Mouse (Mus musculus): ENCODE measurements at regions not wholly inside any gene's neighbourhood (a gene's known extent, or its start where the extent isn't known, plus 50 kb on each side); places are given as distances from the start of the nearest gene placed in this dataset.
"Not testable (repeated sequence)": the region's sequence is repeated elsewhere in the genome, so short reads cannot be mapped to it uniquely, and the experiment has no call there.

DNA sequence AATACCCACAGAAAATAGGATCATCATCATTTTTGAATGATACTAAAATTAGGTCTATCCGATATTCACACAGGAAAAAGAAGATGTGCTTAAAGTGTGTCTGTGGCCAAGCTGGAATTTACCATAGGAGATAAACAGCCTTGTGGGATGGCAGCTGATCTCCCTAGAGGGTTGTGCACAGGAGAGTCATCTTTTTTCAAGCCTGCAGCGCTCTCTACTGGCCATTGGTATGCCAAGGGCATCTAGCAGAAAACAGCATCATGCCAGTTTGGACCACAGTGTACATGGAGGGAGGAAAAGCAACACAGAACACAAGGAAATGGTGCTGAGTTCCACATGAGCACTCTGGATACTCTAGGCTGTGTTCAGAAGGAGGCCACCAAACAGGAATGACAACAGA is 74.1 kb upstream of the Diaph3 start:
- peak; percentile 4 for DNase-seq

DNA sequence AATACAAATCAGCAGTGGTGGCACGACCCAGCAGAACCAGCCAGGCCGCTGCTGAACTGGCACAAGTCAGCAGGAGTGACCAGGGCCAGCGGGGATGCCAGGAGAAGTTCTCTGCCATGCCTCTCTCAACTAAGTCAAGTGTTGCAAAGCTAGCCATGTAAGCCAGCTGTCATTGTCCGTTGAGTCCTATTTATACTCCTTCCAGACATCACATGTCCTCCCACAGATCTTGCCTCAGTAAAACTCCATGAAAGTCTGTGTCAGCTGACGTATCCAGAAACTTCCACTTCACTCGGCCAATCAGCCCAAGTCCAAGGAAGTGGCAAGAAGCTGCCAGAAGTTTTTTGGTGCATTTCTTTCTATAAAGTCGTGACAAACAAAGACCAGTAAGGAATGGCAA is 76.0 kb upstream of the Diaph3 start:
- no peak for DNase-seq

DNA sequence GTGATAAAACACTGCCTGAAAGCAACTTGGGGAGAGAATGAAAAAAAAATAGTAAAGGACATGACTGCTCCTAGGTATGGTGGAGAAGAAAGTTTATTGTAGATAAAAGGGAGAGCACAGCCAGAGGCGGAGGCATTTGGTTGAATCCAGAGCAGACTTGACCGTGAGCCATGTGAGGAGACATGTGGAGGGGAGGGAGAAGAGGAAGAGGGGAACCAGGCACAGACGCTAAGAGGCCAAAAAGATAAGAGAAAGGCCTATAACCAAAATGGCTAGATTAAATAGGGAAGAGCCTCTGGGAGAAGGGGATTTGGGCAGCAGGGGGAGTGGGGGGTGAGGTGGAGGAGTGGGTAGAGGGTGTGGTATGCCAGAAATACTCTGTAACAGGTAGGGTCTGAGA is 78.9 kb upstream of the Diaph3 start:
- no peak for DNase-seq

DNA sequence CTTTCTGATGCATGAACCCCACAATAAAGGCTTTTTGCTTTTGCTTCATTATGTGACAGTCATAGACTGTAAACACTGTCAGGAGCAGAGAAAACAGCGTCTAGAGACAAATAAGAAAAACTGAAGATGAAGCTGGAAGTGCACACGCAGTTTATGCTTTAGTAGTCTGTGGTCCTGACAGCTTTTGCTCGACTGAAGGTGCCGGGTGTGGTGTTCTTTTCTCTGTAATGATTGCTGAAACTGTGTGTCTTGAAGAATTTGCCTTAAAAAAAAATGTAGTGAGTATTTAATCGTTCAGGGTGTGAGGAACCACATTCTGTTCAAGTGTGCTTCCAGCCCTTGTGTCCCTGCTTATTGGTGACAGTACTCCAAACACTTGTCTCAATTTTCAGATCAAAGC is 83.8 kb upstream of the Diaph3 start:
- DNase-seq: no peak

DNA sequence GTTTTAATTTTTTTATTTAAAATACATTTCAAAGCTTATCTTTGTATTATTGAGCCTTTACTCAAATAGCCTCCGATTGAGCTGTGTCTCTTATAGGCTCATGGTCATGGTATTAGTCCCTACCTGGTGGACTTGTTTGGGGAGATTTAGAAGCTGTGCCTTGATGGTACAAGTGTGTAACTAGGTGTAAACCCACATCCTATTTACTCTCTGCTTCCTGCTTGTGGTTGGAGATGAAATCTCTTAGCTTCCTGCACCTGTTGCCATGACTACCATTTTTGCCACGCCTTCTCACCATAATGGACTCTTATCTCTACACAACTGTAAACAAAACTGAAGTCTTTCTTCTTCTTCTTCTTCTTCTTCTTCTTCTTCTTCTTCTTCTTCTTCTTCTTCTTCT is 108.2 kb upstream of the Diaph3 start:
- no peak for DNase-seq

DNA sequence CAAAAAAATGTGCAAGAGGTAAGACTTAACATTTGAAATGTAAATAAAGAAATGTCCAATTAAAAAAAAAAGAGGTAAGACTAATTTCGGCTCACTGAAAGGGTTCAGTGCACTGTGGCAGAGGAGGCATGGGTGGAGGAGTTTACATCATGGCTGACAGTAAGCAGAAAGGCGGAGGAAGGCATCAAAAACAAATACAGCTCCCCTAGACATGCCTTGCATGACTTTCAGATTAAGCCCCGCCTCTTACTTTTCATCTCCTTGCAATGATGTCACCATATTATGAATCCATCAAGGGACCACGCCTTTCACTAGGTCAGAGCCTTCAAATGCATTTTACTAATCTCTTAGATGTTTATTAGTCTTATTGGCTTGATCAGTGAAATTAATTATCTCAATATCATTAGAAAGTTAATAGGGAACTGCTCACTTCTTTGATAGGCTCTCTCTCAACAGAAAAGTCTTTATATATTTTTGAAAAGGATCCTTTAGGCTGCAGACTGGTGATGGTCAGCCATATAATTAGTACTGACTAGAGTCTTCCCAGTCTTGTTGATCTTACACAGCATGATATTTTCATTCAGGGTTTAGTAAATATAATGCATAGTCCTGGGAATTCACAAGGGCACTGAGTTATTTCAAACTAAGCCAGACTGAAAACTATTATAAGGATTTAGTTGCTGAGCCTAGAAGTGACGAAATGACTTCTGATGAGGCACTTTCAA is 114.6 kb upstream of the Diaph3 start:
- no peak for DNase-seq

DNA sequence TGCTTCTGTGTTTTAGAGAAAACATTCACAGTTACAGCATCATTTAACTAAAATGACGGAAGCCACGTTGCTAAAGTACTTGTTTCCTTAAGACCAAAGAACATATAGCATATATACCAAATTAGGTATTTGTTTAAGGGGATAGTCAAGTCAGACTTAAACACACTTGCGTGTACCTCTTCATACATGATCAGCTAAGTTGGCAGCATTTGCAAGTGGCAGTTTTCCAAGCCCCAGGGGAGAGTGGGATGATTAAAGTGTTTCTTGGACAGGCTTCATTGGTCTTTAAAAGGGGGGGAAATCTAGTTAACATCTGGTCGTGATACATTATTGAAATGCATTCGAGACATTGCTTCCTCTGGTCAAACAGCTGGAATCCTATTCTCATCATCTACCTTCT is 120.7 kb upstream of the Diaph3 start:
- DNase-seq: no peak

DNA sequence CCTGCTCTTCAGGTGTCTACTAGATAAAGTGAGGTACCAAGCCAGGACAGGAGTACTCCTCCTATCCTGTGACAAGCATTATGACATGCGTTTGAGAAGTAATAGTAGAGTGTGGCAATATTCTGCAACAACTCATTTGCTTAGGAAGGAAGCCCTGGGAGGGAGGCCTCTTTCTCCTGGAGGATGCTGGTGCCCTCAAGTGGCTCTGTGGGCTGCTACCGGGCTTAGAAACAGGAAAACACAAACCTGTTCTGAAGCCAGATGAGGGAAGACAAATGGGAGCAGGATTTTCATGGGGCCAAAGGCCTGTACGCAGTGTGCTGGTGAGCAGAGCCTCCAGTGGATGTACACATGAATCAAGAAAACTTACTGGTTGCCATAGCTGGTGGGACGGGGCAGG is 123.8 kb upstream of the Diaph3 start:
- no peak for DNase-seq

DNA sequence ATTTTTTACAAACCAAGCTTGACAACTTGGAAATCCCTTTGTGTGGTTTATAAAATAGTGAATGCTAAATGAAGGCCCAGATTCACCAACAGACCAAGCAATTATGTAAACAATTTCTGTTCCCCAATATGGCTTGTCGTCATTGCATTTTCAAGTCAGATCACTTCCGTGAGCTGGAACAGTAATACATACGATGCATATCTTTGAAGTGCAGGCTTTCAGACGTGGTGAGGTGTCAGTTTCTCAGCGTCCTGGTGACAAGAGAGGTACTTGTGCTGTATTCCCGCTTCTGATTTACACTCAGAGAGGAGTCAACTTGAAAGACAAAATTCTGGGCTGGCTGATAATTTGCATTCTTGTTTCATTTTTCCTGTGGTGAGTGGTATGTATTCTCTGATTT is 125.3 kb upstream of the Diaph3 start:
- no peak for DNase-seq

DNA sequence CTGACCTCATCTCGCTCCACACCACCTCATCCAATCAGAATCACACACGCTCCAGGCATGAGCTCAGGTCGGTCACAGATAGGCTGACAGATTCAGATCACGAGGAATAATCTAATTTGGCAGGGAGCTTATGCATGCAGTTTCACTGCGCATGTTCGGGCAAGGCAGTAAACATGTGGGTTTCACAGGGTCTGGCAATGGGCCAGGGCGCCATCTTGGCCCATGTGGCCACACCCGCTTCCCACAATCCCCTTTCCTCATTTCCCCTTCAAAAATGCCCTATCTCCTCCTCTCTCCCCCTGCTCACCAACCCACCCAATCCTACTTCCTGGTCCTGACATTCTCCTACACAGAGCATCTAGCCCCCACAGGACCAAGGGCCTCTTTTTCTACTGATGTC is 127.2 kb upstream of the Tdrd3 start:
- not testable (repeated sequence) for DNase-seq

DNA sequence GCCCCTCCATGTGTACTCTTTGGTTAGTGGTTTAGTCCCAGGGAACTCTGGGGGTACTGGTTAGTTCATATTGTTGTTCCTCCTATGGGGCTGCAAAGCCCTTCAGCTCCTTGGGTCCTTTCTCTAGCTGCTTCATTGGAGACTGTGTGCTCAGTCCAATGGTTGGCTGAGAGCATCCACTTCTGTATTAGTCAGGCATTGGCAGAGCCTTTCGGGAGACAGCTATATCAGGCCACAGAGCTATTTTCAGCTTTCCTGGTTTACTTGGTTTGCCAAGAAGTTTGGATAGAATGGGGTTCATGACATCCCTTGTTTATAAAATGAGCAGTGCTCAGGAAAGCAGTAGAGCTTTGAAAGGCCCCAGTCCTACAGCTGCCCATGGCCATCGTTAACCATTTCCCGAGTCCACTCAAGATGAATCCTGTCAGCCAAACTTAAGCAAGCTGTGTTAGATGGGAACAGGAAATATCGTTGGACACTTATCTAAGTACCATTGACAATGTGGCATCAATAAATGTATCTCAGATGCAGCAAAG is 126.7 kb upstream of the Tdrd3 start:
- DNase-seq: no peak

DNA sequence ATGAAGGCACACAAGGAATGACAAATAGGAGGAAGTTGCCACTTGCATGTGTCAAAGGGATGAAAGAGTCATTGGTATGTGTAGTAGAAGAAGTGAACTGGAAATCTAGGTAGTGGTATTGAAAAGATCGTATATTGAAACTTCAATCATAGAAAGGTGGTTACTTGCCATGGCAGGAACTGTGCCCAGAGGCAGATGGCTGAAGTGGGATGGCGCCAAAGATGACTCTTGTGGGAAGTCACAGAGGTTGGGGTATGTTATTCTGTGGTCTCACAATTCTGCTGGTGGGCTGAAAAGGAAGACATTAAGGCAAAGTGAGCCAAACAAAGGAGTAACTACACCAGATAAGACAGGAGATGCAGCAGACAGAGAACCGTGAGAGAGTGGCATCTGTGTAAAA is 121.2 kb upstream of the Tdrd3 start:
- no peak for DNase-seq

DNA sequence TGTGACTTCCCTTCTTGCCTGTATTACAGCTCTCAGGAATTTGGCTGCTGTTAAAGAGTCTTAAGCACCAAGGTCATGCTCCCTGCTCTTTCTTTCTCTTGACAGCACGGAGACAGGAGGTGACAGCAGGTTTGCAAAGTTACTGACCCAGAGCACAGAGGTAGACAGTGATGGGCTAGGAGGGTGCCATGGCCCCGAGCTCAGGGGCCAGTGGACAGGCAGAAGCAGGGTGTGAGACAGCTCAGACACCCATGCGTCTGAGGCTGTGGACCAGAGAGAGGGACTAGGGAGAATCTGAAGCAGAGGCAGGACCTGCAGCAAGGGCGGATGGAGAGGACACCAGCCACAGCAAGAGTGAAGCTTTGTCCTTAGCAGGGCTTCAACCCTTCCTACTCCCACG is 119.3 kb upstream of the Tdrd3 start:
- no peak for DNase-seq

DNA sequence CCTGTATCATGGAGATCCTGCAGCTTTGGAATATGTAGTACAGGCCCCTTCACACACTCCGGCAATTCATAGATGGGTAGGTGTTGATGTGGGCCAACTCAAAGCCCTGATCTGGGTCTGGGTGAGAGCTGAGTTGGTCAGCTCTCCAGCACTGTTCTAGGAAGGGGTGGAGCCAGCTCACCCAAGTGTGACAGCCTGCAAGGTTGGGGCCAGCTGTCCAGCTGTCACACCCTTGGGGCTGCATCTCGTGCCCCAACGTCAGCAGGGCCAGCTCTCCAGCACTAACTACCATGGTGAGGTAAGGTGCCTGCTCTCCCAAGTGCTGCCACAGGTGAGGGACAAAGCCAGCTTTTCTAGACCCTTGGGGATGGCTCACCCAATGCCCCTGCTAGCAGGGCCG is 115.6 kb upstream of the Tdrd3 start:
- DNase-seq: no peak

DNA sequence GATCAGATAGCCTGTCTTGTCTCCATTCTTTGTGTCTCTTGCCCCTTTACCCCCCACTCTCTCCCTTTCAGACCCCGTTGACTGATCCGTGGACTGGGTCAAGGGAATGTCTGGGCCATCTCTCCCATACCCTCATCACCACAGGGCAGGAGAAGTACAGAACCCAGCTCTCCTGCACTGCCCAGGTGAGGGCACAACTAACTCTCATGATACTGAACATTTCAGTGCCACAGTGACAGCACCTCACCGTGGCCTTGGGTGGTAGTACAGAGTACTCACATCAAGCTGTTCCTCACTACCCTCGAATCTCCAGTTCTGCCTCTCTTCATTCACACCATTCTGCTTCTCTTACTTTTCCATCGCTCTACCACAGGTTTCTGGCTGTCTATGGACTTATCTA is 114.9 kb upstream of the Tdrd3 start:
- no peak for DNase-seq

DNA sequence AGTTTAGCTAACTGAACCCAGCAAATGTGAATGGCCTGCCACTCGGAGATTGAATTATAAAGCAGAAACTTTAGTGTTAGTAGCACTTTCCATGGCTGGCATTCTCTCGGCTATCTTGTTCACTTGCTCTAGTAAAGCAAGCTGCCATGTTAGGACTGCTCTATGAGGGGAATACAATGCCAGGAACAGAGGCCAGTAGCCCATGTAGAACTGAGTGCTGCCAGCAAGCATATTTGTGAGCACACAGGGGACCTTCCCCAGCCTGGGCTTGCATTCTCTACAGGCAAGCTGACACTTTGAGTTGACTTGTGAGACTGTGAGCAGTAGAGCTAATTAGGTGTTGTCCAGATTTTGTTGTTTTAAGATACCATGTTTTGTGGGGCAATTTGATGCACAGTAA is 111.0 kb upstream of the Tdrd3 start:
- no peak for DNase-seq

DNA sequence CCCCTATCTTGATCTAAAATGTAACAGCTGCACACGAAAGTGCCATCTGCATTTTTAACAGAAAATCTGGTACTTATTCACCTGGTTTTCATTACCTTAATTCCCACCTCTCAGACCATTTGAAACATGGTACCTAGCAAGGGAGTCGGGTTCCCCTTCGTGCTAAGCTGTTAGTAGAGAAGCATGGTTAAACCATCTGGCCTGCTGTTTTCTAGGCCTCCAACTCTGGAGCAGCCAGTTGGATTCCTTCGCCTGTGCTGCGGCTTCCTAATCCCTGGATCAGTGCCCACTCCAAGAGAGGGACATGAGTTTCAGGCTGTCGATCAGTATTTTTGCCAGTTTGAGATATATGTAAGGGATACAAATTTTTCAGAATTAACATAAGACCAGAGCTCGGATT is 110.4 kb upstream of the Tdrd3 start:
- no peak for DNase-seq

DNA sequence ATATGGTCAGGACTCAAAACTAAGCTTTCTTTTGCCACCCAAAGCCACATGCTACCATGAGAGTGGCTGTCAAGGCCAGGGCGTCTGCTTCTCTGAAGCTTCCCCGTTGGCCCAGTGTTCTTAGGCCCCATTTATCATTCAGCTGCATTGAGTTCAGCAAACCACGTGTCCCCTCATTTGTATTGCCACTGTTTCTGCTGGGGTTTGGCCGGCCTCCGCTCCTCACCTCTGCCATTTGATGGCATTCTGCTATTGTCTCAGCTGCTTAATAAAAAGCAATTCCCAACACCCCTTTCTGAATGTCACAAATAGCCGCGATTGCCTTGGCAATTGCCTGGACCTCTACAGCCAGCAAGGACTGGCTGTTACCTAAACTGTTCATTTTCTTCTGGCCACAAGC is 108.4 kb upstream of the Tdrd3 start:
- no peak for DNase-seq

DNA sequence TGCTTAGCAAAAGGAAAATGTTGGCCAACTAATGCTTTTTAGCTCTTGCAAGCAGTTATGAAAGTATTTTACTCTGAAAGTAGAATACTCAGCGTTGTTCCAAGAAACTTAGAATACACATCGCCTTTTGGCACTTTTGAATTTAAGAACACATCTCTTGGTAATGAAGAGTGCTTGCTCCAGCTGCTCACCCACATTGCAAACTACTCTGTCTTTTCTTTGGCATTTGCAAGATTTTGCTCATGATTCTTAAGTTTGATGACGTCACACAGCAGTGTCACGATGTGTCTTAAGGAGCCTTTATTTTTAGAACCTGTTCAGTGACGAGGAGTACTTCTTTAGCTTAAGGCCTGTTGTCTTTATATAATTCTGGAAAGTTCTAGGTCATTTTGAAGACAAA is 104.1 kb upstream of the Tdrd3 start:
- DNase-seq: no peak

DNA sequence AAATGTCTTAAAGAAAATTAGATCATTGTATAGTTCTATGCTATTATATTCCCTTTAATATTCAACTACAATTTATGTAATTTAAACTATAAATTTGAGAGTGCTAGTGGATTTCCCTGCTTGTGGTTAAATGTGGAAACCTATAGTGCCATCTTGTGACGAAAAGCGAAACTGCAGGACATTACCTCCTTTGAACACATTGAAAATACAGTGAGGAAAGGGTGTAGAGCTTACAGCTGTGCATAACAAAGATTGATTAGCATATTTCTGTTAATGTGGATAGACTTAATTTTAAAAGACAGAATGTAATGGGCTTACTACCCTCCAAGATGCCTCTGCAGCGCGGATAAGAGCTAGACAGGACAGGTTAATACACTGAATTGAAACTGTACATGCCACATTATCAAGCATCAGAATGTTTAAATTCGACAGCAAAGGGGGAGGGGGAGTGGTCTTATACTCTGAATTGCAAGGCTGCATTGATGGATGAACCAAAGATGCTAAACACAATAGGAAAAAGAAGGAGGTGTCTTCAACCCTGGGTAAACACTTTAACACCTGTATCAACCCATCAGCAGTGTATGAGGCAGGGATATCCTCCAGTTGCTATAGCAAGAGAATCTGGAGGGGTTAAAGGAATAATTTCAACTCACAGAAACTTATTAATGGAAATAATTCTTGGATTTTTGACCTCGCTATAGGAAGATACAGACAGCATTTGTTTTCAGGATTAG is 101.3 kb upstream of the Tdrd3 start:
- DNase-seq: peak; percentile 44

DNA sequence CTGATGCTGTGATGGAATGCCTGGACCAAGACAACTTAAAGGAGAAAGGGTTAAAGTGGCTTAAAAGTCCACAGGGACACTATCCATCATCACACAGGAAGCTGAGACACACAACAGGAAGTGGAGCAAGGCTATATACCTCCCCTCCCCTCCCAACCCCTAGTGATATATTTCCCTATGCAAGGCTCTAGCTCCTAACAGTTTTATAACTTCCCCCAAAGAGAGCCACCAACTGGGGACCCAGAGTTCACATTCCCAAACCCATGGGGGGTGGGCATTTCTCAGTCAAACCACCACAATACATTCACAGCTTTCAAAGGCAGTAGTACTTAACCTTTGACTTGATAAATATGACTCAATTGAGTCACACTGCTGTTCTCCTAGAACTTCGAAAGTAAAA is 88.6 kb upstream of the Tdrd3 start:
- no peak for DNase-seq

DNA sequence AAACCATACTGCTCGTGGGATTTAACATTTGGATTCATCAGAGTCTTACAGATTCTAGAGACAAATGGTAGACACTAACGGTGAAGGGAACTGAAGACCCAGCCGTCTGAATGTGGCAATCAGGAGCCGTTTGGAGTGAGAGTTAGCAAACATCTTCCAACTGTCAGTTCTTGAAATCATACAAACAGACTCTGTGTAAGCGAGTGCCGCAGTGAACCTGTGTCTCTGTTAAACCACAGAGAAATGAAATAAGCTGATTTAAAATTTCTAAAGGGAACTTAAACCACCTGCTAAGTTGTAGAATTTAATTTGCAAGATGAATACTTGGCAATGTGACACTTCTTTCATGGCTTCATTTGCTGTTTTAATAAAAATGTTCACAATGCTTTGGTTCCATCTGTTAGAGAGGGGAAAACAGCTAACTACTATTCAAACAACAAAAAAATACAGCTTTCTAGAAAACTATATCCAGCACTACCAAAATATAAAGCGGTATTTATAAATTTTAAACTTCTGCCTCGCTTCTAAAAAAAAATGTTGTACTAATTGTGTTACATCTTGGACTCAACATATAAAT is 78.4 kb upstream of the Tdrd3 start:
- no peak for DNase-seq

DNA sequence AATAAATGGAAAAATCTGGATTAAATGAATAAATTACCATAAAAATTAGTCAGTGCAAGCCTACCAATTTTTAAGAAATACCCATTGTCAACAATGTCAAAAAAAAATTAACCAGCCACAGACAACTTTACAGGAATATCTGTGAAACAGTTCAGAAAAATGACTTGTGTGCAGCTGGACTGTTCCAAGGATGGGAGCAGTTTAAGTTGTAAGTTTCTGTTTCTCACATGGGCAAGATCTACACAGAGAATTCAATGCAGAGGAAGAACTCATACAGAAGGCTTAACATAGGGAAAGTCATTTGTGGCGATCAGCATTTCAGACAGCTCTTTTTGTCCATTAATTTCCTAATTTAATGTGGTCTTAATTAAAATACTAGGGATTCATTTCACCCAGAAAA is 71.9 kb upstream of the Tdrd3 start:
- no peak for DNase-seq

DNA sequence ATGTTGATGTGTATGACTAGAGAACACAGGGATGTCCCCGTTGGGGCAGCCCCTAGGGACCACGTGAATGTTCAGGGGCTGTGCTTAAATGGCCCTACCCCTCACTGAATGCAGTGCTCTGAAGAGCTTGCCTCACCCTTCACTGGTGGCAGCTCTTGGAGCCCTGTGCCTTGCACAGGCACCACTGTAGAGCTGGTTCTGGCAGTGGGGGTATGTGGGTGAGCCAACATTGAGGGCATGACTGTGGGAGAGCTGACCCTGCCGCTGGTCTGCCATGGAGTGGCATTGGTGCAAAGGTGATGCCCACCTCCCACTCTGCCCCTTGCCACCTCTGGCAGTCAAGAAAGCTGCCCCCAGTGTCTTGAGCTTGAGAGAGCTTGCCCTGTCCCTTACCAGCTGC is 69.6 kb upstream of the Tdrd3 start:
- no peak for DNase-seq

Measured in cerebellum, adult 8-10 months (tissue).